Mouse (Mus musculus): ENCODE measurements at regions not wholly inside any gene's neighbourhood (a gene's known extent, or its start where the extent isn't known, plus 50 kb on each side); places are given as distances from the start of the nearest gene placed in this dataset.

DNA sequence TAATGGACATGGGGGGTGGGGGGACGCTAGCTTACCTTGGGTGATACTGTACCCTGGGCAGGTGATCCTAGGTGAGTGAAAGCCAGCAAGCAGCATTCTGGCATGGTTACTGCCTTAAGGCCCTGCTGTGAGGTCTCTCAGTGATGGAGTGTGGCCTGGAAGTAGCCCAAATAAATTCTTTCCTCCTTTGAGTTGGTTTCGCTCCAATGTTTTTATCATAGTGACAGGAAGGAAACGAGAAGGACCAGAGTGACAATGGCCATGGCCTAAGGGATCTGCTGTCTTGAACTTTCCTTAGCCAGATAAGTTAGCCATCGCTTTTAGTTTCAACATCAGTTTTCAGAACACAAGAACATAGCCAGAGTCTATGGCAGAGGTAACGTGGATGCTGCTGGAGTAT lies 282.7 kb downstream of the Cxcl12 start:
- no peak overlapping the region for H3K9ac ChIP-seq (replicated peaks)
- no peak for ATAC-seq (ENCODE audit: low FRiP score, low read depth)
- WGBS: 88% methylated on average over 5 of the region's 5 CpGs
- no peaks in the 10 kb centered on the region for H3K27me3 ChIP-seq
- H3K27ac ChIP-seq (replicated peaks): no peak overlapping the region
- H3K36me3 ChIP-seq: no peaks in the 10 kb centered on the region
- no peak overlapping the region for H3K4me2 ChIP-seq (replicated peaks)
- no peaks in the 10 kb centered on the region for H3K4me1 ChIP-seq
- no peaks in the 10 kb centered on the region for H3K9me3 ChIP-seq
- H3K4me3 ChIP-seq: no peak overlapping the region

DNA sequence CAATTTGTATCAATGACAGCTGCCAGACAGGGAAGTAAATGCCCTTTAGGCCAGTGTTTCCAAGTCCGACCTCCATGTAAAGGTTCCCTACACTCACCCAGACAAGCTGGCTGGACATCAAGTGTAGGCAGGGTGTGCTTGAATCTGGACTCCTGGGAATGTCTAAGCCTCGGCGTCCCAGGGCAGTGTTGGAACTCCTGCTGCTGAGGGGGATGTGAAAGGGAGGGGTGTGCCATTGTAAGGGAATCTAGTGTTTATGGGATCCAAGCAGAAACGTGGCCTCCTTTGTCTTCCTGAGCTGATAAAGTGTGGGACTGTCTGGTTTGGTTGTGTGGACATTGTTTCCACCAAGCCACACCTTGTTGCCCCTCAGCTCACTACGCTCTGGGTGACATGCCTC lies 291.9 kb downstream of the Cxcl12 start:
- H3K4me2 ChIP-seq (replicated peaks): no peak overlapping the region
- H3K27ac ChIP-seq (replicated peaks): no peak overlapping the region
- peaks cover 4% of the 10 kb centered on the region; the same call in 1 of the 2 replicates for H3K27me3 ChIP-seq
- ATAC-seq (ENCODE audit: low FRiP score, low read depth): no peak
- WGBS: 28% methylated on average over 5 of the region's 5 CpGs
- H3K4me1 ChIP-seq: no peaks in the 10 kb centered on the region
- H3K36me3 ChIP-seq: no peaks in the 10 kb centered on the region
- no peak overlapping the region for H3K9ac ChIP-seq (replicated peaks)
- H3K9me3 ChIP-seq: no peaks in the 10 kb centered on the region
- H3K4me3 ChIP-seq: no peak overlapping the region

DNA sequence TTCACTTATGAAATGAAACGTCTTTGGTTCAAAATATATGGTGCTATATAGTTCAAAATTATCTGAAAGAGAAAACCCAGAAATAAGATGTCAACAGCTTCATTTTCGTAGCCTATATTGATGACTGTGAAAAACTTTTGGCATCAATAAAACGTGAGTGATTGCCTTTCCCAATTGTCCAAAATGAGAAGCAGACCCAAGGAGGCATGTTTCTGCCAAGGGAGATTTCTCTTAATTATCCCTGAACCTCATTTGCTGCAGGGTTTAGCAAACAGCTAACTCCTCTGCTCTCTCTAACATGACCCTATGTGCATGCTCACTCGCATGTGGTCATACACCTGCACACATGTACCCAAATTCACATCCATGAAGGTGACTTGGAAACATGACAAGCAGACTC lies 296.8 kb downstream of the Cxcl12 start:
- peaks cover 4% of the 10 kb centered on the region; the same call in 1 of the 2 replicates for H3K27me3 ChIP-seq
- no peak overlapping the region for H3K4me3 ChIP-seq
- no peaks in the 10 kb centered on the region for H3K36me3 ChIP-seq
- no peaks in the 10 kb centered on the region for H3K9me3 ChIP-seq
- H3K27ac ChIP-seq (replicated peaks): no peak overlapping the region
- no peak overlapping the region for H3K4me2 ChIP-seq (replicated peaks)
- ATAC-seq (ENCODE audit: low FRiP score, low read depth): no peak
- no peak overlapping the region for H3K9ac ChIP-seq (replicated peaks)
- 78% methylated on average over 4 of the region's 4 CpGs for WGBS
- no peaks in the 10 kb centered on the region for H3K4me1 ChIP-seq

DNA sequence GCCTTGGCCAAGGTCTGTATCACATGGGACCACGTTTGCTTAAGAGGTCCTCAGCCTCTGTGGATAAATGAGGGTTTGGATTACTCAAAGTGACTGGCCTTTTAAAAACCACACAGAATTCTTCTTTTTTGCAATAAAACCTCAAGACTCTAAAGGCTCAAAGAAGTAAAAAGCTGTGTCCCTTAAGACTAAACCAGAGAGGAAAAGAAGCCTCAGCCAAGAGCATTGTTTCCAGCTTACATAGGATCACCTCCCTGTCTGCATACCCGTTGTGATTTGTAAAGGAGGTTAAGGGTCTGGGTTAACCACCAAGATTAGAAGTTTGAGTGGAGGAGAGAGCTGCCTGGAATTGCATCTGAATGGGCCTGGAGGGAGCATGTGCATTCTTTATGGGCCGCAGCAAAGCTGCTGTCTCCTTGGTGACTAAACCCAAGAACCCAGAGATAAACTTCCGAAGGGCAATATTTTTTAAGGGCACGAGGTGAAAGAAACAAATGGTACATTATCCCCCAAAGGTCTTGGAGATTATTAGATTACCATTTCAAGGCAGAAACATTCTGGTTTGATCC lies 297.4 kb downstream of the Cxcl12 start:
- Histone ChIP-seq H3K9ac (replicated peaks) (no peak overlapping the region), H3K4me2 (replicated peaks) (no peak overlapping the region), H3K27me3 (peaks cover 4% of the 10 kb centered on the region; the same call in 1 of the 2 replicates), H3K36me3 (no peaks in the 10 kb centered on the region), H3K9me3 (no peaks in the 10 kb centered on the region), H3K4me3 (no peak overlapping the region), H3K27ac (replicated peaks) (no peak overlapping the region), H3K4me1 (no peaks in the 10 kb centered on the region)
- no peak for ATAC-seq (ENCODE audit: low FRiP score, low read depth)
- WGBS: 23% methylated on average over 5 of the region's 5 CpGs

DNA sequence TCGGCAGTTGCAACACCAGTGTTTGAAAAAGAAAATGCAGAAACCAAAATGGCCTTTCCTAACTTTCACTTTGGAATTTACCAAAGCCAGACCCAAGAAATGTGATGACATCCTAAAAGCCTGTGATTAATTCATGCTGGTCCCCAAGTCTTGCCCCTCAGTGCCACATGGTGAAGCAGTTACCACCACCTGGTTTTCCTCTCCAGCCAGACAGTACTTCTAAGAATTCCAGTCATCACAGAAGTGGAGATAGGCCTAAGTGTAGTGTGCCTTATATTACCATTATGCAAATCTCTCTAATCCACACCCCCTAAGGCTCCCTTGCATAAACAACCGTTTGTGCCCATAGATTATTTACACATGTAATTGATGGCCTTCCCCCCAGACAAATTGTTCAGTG lies 311.0 kb downstream of the Cxcl12 start:
- Histone ChIP-seq H3K27me3 (no peaks in the 10 kb centered on the region), H3K27ac (replicated peaks) (no peak overlapping the region), H3K9ac (replicated peaks) (no peak overlapping the region), H3K36me3 (no peaks in the 10 kb centered on the region), H3K9me3 (no peaks in the 10 kb centered on the region), H3K4me3 (no peak overlapping the region), H3K4me2 (replicated peaks) (no peak overlapping the region), H3K4me1 (no peaks in the 10 kb centered on the region)
- no peak for ATAC-seq (ENCODE audit: low FRiP score, low read depth)
- 63% methylated on average over 2 of the region's 2 CpGs for WGBS

DNA sequence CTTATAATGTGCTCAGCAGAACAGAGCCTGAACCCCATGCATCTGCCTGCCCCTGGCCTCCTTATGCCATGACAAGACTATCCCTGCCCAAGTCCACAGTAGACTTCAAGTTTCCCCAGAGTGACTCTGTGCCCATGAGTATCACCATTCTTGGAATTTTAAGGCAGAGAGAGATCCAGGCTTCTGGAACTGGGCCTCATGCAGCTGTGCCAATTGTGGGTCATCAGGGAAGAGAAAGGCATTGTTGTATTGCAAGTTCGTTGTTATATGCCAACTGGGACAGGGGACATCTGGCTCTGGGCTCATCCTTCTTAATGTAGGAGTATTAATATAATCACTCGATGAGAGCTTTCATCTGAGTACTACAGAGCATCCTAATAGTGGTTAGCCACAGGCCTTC lies 312.1 kb downstream of the Cxcl12 start:
- WGBS: 89% methylated on average over 2 of the region's 2 CpGs
- Histone ChIP-seq H3K36me3 (no peaks in the 10 kb centered on the region), H3K9ac (replicated peaks) (no peak overlapping the region), H3K4me1 (no peaks in the 10 kb centered on the region), H3K4me3 (no peak overlapping the region), H3K27ac (replicated peaks) (no peak overlapping the region), H3K4me2 (replicated peaks) (no peak overlapping the region), H3K9me3 (no peaks in the 10 kb centered on the region), H3K27me3 (no peaks in the 10 kb centered on the region)
- ATAC-seq (ENCODE audit: low FRiP score, low read depth): no peak

DNA sequence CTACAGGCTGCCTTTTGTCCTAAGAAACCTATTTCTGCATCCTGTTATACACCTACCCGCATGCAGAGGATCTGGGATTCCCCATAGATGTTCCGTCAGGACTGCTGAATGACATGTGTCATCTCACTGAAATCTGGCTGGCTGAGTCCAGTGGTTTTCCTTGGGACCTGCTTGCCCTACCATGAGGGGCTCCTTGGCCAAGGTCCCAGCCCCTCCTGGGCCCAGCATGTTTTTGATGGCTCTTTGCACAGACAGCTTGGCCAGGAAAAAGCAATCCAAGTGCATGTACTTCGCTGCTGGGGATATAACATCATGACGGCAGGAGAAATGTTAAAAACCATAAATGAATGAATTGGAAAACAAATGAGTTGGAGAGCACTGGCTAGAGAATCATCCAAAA lies 320.8 kb downstream of the Cxcl12 start:
- H3K4me1 ChIP-seq: no peaks in the 10 kb centered on the region
- H3K9me3 ChIP-seq: no peaks in the 10 kb centered on the region
- H3K27me3 ChIP-seq: no peaks in the 10 kb centered on the region
- no peak for ATAC-seq (ENCODE audit: low FRiP score, low read depth)
- no peak overlapping the region for H3K4me2 ChIP-seq (replicated peaks)
- H3K27ac ChIP-seq (replicated peaks): no peak overlapping the region
- H3K9ac ChIP-seq (replicated peaks): no peak overlapping the region
- 91% methylated on average over 4 of the region's 4 CpGs for WGBS
- no peak overlapping the region for H3K4me3 ChIP-seq
- H3K36me3 ChIP-seq: no peaks in the 10 kb centered on the region

DNA sequence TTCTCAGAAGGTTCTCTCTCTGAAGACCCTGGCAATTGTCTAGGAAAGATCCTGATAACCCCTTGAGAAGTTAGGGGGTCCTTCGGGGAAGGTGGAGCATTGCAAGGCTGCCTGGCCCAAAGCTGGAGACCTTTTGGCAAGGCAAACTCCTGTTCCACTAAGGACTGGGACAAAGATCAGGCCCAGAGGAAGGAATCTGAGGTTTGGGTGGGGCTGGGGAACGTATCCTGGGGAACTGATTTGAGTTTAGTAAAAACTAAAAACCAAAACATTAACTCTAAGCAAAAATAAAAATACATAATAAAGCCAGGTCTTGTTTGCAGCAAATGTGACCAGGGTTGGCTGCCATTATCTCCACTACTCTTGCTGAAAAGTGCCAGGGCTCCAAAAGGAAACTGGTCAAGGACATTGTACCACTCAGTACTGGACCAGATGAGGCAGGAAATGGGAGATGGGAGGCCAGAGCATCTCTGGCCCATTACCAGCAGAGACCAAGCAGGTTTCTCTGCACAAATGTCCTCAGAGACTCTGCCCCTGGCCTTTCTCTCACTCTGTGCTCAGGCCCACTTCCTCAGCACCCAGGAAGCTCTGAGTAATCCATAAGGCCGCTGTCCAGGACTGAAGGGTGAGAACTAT lies 321.5 kb downstream of the Cxcl12 start:
- Histone ChIP-seq H3K9ac (replicated peaks) (no peak overlapping the region), H3K27me3 (no peaks in the 10 kb centered on the region), H3K36me3 (no peaks in the 10 kb centered on the region), H3K9me3 (no peaks in the 10 kb centered on the region), H3K4me3 (no peak overlapping the region), H3K4me1 (no peaks in the 10 kb centered on the region), H3K4me2 (replicated peaks) (no peak overlapping the region), H3K27ac (replicated peaks) (no peak overlapping the region)
- ATAC-seq (ENCODE audit: low FRiP score, low read depth): no peak
- WGBS: 84% methylated on average over 3 of the region's 3 CpGs

DNA sequence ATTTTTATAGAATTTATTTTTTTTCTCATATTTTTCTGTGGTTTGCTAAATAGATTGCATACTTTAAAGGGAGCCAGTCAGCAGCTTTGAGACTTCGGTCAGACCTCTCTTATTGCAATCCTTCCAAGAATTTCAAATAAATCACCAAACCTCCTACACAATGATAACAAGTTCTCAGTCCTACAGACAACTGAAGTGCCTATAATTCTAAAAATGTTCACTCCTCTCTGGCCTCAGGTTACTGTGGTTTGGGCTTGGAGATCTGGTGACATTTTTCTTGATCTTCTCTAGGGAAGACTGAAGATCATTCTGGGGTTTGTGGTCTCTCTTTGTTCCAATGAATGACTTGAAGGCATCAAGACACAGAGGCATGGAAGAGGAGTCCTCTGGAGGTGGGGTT lies 326.6 kb downstream of the Cxcl12 start:
- Histone ChIP-seq H3K4me2 (replicated peaks) (no peak overlapping the region), H3K4me3 (no peak overlapping the region), H3K9ac (replicated peaks) (no peak overlapping the region), H3K9me3 (no peaks in the 10 kb centered on the region), H3K27ac (replicated peaks) (no peak overlapping the region), H3K27me3 (no peaks in the 10 kb centered on the region), H3K36me3 (no peaks in the 10 kb centered on the region), H3K4me1 (no peaks in the 10 kb centered on the region)
- 88% methylated on average over 1 of the region's 1 CpGs for WGBS
- ATAC-seq (ENCODE audit: low FRiP score, low read depth): no peak

DNA sequence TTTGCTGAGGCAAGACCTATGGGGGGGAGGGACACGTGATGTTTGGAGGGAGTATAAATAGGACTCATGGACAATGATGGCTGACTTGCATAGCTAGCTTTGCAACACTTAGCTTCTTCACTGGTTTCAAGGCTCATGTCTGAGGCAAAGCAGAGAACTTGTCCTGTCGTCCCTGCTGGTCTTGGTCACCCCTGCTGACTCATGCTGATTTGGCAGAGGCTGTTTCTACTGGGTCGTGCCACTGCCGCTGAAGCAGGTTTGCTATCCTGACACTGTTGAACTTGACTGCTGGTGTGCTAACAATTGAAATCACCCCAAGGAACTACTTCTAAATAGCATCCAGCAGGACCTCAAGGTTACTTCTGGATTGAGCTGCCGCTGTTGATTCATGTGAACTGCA lies 329.0 kb downstream of the Cxcl12 start:
- H3K9me3 ChIP-seq: no peaks in the 10 kb centered on the region
- H3K9ac ChIP-seq (replicated peaks): no peak overlapping the region
- H3K27ac ChIP-seq (replicated peaks): no peak overlapping the region
- H3K36me3 ChIP-seq: no peaks in the 10 kb centered on the region
- no peak for ATAC-seq (ENCODE audit: low FRiP score, low read depth)
- H3K4me3 ChIP-seq: no peak overlapping the region
- H3K4me1 ChIP-seq: no peaks in the 10 kb centered on the region
- no peaks in the 10 kb centered on the region for H3K27me3 ChIP-seq
- WGBS: 84% methylated on average over 5 of the region's 5 CpGs
- H3K4me2 ChIP-seq (replicated peaks): no peak overlapping the region

DNA sequence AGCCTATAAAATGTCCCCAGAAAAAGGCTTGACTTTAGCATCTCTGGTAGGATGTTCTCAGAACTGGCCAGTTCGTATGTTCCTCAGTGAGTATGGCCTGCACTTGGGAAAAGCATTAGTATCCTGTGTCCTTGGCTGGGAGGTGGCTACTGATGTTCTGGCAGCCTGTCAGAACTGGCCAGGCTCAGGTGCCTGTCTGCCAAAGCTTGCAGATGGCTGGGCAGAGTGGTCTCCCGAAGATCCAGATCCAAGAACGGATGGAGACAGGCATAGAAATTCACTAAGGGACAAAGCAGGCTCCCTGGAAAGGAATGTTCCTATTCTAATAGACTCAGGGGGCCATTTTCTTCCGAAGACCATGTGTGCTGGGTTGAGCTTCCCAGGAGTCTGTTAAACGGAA lies 329.6 kb downstream of the Cxcl12 start:
- Histone ChIP-seq H3K27ac (replicated peaks) (no peak overlapping the region), H3K4me3 (no peak overlapping the region), H3K9me3 (no peaks in the 10 kb centered on the region), H3K4me1 (no peaks in the 10 kb centered on the region), H3K36me3 (no peaks in the 10 kb centered on the region), H3K4me2 (replicated peaks) (no peak overlapping the region), H3K27me3 (no peaks in the 10 kb centered on the region), H3K9ac (replicated peaks) (no peak overlapping the region)
- ATAC-seq (ENCODE audit: low FRiP score, low read depth): no peak
- WGBS: 88% methylated on average over 5 of the region's 5 CpGs

DNA sequence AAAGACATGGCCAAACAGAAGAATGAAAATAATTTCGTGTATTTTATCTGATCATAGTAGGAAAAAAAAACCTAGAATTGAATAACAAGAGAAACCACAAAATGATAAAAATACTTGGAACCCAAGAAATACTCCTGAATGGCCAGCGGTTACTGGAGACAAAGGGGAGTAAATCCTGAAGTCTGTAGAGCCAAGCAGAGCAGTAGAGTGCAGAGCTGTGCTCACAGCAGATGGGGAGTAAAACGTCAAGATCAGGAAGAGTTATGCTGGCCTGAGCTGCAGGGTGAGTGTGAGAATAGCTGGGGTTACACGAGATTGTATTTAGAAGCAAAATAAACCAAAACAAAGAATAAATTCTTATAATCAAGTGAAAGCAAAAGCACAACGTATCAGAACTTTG lies 334.0 kb downstream of the Cxcl12 start:
- Histone ChIP-seq H3K4me2 (replicated peaks) (no peak overlapping the region), H3K4me3 (no peak overlapping the region), H3K27me3 (no peaks in the 10 kb centered on the region), H3K36me3 (no peaks in the 10 kb centered on the region), H3K9ac (replicated peaks) (no peak overlapping the region), H3K4me1 (no peaks in the 10 kb centered on the region), H3K9me3 (no peaks in the 10 kb centered on the region), H3K27ac (replicated peaks) (no peak overlapping the region)
- WGBS: 73% methylated on average over 5 of the region's 5 CpGs
- no peak for ATAC-seq (ENCODE audit: low FRiP score, low read depth)

DNA sequence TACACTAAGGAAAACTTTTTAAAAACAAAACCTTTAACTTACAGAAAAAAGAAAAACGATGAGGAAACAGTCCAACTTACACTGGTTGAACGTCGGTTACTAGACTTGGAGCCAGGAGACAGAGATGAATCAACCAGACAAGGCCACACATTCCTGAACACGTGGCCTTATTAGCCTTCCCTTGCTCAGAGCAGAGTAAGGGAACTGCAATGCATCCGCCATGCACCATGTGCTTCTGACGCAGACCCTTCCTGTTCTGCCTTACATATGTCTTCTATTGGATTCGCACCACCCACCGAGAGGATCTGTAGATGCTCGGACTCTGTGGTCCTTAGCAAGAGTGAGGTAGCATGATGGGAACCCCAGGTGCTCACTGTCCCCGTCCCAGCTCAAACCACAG lies 336.2 kb upstream of the Zfp637 start:
- H3K27ac ChIP-seq (replicated peaks): no peak overlapping the region
- H3K36me3 ChIP-seq: no peaks in the 10 kb centered on the region
- no peak for ATAC-seq (ENCODE audit: low FRiP score, low read depth)
- no peaks in the 10 kb centered on the region for H3K27me3 ChIP-seq
- H3K4me2 ChIP-seq (replicated peaks): no peak overlapping the region
- 88% methylated on average over 10 of the region's 10 CpGs for WGBS
- no peak overlapping the region for H3K4me3 ChIP-seq
- no peaks in the 10 kb centered on the region for H3K4me1 ChIP-seq
- no peaks in the 10 kb centered on the region for H3K9me3 ChIP-seq
- no peak overlapping the region for H3K9ac ChIP-seq (replicated peaks)
